Mouse (Mus musculus): Measurements from ENCODE around the gene Naa40. TPM values are rescaled to one million over a fixed set of nuclear protein-coding genes. Genes with fewer than 3 reads are reported as not detected.

Naa40 gene
- polyA plus RNA-seq, 2 experiments from 2014 or later = 21.9 to 26.8 TPM

GRCm38 (mm10) chr19:7214484-7214883, 26.5 kb downstream of the Naa40 start:
- no peak for ATAC-seq

- no peak for ATAC-seq
Observed at GRCm38 (mm10) chr19:7213010-7213409, 28.0 kb downstream of the Naa40 start.

- no peak for ATAC-seq
Observed at GRCm38 (mm10) chr19:7212216-7212615, 28.8 kb downstream of the Naa40 start.

- ATAC-seq = no peak
Observed at GRCm38 (mm10) chr19:7209907-7210646, 30.9 kb downstream of the Naa40 start.

- ATAC-seq = peak; percentile 92
Observed at GRCm38 (mm10) chr19:7205753-7206736, 34.9 kb downstream of the Naa40 start, which contains the start of gene Otub1. Gene Otub1, minus strand, starts transcription at chr19:7206316.

GRCm38 (mm10) chr19:7205326-7205725, 35.7 kb downstream of the Naa40 start:
- ATAC-seq = no peak

GRCm38 (mm10) chr19:7204898-7205297, 36.1 kb downstream of the Naa40 start:
- no peak for ATAC-seq

GRCm38 (mm10) chr19:7200427-7200826, 40.6 kb downstream of the Naa40 start:
- no peak for ATAC-seq

GRCm38 (mm10) chr19:7199089-7199488, 41.9 kb downstream of the Naa40 start:
- no peak for ATAC-seq

GRCm38 (mm10) chr19:7197445-7197844, 43.5 kb downstream of the Naa40 start:
- ATAC-seq = no peak

GRCm38 (mm10) chr19:7196741-7197270, 44.2 kb downstream of the Naa40 start:
- ATAC-seq = no peak

- ATAC-seq = no peak
Observed at GRCm38 (mm10) chr19:7195900-7196728, 44.9 kb downstream of the Naa40 start.

- ATAC-seq = no peak
Observed at GRCm38 (mm10) chr19:7192561-7192967, 48.4 kb downstream of the Naa40 start.

GRCm38 (mm10) chr19:7191639-7192038, 49.3 kb downstream of the Naa40 start:
- no peak for ATAC-seq

GRCm38 (mm10) chr19:7190986-7191385, 50.0 kb downstream of the Naa40 start:
- no peak for ATAC-seq

- no peak for ATAC-seq
Observed at GRCm38 (mm10) chr19:7189026-7189425, 52.0 kb downstream of the Naa40 start.

GRCm38 (mm10) chr19:7187157-7187556, 53.8 kb downstream of the Naa40 start:
- no peak for ATAC-seq

GRCm38 (mm10) chr19:7185715-7186291, 55.2 kb downstream of the Naa40 start:
- ATAC-seq = no peak

GRCm38 (mm10) chr19:7185059-7185458, 55.9 kb downstream of the Naa40 start:
- ATAC-seq = no peak

- ATAC-seq = no peak
Observed at GRCm38 (mm10) chr19:7183419-7183818, 57.6 kb downstream of the Naa40 start.

GRCm38 (mm10) chr19:7182273-7182949, 58.6 kb downstream of the Naa40 start:
- no peak for ATAC-seq
